Mouse (Mus musculus) monocyte, adult 2 months (primary cell): ENCODE data around the gene Akap11.

Source experiments
- DNase-seq, 2 experiments: peaks; one replicate each; pipeline ENCODE4 v3.0.0; 2022; ENCODE audit warnings: low spot score in 2 of 2, low read depth in 1 of 2

Akap11 gene

DNA sequence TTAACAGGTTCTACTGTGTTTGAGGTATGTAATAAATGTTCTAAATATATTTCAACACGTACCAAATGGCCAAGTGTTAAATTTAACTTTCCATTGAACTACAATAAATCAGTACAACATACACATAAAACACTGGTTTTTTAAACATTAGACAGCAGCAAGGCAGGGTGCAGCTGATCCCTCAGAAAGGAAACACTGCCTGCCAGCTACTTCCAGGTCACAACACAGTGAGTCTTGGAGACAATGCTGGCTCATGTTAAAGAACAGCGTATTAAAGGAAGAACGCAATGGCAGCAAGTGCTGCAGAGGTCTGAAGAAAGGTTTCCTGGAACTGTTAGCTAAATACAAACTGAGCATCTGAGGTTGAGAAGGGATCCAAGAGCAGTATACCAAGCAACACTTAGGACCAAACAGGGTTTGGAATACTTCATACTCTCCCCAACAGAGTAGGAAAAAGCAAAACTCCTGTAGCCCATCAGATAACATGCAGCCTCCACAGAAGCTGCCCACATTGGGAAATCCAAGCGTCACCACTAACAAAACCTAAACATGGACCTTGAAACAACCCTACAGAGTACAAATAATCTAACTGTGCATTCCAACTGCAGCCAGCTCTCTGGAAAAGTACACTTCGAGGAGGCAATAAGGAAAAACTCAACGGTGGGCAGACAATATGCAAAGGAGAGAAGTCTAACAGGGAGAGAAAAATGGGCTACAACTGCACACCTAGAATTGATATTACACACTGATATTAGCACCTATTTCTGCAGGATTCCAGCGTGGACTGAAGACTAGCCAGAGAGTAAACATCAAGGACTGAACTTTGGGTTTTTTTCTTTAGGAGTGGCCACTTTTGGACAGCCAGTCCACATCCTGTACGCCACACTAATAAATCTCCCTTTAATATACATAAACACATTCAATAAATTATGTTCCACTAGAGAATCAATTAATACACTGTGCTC, 7.9 kb downstream of the Akap11 start:
- no peak for DNase-seq

DNA sequence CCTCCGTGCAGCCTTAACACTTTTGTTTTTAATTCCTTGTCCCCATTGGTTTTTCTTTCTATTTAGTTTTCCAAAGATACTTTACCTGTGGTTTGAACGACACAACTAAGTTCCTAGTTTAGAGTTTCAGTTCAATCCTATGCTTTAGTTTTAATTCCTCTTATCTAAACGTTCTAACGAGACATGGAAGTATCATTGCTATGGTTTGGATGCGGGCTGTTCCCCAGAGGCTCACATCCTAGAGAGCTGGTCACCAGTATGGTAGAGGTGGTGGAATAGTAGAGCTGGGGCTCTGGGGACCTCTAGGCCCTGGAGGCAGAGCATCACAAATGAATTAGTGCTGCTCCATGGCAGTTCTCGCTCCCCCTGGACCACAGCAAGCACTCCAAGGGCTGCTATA, 9.7 kb downstream of the Akap11 start:
- DNase-seq, result no peak

DNA sequence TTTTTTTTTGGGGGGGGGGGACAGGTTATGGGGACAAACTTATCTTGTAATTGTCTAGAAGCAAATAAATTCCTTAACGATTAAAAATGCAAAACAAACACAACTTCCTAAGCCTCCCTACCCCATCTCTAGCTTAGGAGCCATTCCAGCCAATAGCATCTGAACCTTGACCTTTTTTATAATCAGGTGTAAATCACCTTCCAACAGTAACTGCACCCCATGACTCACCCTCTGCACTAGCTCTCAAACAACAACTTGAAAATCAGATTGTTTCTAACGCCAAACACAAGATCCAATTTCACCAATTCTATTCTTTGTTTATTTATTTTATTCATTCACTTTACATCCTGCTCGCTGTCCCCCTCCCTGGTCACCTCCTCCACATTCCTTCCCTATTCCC, 10.1 kb downstream of the Akap11 start:
- no peak for DNase-seq

DNA sequence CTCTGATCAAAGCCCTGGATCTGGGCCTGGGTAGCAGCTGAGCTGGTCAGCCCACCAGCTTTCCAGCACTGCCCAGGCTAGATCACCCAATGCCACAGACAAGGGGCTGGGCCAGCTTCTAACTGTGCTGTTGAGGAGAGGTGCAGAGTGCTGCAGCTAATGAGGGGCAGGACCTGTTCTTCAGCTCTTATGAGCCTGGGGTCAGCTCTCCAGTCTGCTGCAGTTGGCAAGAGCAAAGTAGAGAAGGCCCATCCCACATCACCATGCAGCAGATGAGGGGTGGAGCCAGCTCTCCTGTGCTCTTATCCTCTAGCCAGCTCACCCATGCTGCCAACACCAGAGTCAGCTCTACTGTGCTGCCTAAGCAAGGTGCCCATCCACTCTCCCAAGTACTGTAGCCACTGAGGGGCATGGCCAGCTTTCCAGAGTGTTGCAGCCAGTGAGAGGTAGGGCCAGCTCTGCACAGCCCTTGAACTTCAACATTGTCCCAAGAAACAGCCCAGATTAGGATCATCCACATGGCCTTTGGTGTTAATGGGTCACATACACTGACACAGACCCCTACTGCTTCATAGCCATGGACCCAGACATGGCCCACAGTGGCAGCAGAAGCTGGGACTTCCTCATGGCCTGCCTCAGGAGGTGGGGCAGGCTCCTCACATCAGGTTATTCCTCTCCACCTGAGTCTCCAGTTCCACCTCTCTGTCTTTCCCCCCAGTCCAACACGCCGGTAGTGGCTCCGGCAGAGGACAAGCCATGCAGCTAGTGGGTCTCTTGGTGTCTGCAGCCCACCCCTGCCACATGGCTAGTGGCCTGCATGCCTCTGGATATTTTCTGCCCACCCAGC, 10.8 kb downstream of the Akap11 start:
- DNase-seq, result no peak

DNA sequence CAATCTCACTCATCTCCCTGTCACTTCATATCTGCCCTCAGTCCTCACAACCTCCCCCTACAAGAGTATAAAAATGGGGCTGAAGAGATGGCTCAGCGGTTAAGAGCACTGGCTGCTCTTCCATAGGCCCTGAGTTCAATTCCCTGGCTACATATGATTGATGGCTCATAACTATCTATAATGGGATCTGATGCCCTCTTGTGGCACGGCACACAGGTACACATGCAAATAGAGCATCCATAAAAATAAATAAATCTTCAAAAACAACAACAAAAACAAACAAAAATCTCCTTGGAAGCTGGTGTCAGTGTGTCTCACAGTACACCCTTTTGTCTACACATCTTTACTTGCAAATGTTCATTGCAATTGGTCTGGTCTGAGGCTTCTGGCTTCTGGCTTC, 11.5 kb downstream of the Akap11 start:
- DNase-seq, result no peak

DNA sequence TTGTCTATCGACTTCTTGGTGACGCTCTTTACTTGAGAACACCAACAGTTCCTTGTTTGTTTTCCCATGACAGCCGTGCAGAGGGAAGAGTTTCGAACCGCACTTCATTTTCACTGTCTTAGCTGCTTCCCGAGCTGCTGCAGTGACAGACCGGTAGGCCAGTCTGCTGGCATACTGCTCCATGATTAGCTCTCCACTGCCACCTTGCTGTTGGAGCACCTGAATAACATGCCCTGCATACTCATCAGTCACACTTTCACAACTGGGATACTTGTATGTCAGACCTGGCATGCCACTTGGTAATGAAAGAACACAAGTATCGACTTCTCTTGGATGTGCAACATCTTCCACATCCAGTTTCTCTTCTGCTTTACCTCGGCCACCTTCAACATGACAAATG, 25.9 kb downstream of the Akap11 start:
- no peak for DNase-seq

DNA sequence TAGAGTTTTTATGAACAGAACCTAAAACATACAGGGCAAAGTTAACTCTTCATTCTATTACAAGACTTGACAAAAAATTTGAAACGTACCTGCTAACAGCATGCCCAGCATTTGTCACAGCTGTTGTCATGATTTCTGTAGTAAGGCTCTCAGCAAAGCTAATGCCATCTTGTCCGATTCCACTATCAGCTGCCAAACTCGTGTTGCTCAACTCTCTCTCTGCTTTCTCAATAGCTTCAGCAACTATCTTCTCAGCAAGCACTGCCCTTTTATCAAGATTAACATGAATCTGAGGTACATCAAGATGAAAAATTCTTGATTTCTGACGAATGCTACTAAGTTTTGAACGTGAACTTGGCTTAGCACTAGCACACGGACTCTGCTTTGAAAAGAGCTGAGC, 26.8 kb downstream of the Akap11 start:
- no peak for DNase-seq

DNA sequence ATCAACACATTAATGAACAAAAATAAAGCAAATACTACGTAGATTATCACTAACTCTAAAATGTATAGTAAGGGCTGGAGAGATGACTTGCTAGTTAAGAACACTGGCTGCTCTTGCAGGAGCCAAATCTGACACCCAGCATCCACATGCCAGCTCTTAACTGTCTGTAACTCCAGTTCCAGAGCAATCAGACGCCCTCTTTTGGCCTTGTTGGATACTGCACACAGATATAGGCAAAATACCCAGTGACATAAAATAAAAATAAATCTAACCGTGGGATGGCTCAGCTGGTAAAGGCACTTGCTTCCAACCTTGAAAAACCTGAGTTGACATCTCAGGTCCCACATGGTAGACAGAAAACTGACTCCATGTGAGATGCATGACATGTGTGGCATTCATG, 36.0 kb downstream of the Akap11 start:
- DNase-seq, result no peak

DNA sequence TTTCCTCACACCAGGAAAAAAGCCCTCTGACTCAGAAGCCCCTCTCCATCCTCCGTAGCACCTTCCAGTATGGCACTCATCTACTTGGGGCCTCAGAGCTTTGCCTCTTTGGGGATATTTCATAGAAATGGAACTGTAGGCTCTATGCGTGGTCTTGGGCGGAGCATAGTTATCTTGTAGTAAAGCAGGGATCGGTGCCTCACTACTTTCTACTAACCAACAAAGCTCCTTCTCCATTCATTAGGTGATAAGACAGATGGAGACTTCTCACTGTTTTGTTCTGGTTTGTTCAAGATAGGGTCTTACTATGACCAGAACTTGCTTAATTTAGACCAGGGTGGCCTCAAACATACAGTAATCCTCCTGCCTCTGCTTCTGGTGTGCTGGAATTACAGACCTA, 39.9 kb downstream of the Akap11 start:
- DNase-seq, result no peak

DNA sequence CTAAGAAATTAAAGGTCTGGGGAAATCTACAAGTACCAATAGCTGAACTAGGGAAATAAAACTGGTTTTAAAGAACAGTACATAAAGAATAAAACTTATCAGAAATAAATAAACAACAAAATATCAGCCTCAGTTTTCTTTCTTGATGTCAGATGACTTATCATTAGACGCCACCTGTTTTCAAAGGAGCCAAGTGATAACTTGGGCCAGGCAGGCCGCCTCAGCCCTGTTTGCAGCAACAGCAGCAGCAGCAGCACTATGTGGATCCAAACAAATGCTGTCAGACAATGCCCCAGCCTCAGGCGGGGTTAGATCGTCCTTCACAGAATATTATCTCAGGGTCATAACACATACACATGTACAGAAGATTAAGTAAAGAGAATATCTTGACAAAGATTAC, 41.4 kb downstream of the Akap11 start:
- DNase-seq, result no peak

DNA sequence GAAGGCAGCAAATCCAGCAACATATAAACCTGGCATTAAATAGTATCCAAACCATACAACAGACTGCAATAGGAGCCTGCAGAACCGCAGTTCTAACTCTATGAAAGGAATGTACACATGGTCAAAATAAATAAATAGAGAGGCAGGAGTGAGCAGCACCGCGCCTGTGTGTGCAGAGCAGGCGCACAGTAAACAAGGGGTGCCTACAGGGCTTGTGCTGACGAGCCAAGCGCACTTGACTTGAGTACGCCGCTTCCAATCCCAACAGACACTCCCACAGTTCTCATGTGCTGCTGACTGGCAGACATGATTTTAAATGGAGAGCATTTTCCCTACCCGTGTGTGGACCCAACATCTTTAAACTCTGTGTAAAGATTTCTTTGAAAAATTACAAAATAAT, 44.0 kb downstream of the Akap11 start:
- no peak for DNase-seq

DNA sequence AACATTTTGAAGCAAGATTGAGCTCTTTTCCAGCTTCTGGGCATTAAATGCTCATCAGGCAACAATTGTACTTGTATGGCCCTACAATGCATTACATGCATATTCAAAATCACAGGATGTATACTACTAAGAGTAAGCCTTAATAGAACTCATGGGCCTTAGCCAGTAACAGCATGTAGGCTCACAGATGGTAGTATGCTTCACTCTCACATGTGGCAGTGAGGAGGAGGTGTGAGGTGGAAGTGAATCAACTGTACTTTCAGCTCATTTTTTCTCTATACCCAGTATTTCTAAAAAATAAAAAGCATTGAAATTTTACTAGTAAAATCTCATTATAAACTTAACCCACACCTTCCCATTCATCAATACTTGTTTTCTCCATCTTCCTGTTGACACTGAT, 45.2 kb downstream of the Akap11 start:
- no peak for DNase-seq

DNA sequence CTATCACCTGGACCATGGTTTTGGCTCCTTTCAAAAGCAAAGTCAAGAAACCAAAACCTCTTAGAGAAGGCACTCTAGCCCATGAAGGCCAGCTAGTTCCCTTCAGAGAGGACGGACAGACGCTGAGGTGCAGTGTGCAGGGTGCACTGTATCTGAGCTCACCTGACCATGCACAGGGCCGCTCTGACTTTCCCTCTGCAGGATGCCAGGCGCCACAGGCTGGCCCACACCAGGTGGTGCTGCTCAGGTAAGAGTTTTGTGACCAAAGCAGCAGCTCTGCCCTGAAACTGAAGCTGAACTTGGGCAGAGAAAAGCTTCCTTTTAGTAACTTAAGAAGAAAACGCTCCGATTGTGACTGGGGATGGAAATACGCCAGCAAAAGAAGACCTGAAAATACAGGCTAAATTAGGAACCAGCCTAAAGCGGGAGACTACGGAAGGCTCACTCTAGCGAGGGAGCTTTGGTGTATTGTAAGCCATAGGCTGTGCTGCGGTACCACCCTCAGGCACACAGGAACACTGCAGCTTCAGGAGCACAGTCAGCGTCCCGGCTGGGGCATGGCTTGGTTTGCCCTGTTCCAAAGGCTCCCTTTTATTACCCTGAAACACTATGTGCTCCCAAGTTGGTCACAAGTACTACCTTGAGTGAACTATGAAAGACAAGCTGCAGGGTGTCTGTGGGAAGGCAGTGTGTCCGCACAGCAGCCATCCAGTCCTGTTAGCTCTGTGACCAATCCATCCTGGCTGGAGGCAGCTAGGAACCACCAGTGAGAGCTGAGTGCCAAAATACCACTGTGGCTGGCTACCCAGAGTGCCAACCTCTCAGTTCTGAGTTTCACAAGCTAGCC, 54.0 kb downstream of the Akap11 start:
- DNase-seq, result no peak

DNA sequence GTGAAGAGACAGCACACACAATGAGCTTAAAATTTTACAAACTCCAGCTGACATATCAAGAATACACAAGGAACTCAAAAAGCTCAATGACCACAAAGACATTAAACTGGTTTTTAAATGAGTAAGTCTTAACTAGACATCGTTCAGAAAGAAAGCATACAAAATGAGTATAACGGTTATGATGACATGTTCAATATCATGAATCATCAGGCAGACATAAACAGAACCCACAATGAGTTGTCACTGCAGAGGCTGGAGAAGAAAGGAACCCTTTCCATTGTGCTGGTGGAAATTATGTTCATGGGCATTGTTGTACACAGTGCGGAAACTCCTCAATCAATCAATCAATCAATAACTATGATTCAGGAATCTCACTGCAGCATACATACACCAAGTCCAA, 62.5 kb downstream of the Akap11 start:
- no peak for DNase-seq

DNA sequence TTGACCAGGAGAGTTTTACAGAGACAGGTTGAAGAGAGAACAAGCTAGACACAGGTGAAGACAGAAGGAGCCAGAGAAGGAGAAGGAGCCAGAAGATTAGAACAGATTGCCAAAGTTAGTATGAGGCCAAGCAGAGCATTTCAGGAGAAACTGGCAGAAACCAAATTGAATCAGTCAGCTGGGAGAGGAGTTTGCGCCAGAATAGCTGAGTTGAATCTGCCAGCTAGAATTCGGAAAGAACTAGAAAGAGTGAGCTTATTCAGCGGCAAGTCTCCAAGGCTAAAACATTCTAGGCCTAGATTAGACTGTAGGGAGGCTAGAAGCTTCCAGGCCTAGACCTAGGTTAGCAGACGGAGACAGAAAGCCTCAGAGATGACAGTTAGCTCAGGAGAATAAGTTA, 65.9 kb downstream of the Akap11 start:
- DNase-seq, result no peak

DNA sequence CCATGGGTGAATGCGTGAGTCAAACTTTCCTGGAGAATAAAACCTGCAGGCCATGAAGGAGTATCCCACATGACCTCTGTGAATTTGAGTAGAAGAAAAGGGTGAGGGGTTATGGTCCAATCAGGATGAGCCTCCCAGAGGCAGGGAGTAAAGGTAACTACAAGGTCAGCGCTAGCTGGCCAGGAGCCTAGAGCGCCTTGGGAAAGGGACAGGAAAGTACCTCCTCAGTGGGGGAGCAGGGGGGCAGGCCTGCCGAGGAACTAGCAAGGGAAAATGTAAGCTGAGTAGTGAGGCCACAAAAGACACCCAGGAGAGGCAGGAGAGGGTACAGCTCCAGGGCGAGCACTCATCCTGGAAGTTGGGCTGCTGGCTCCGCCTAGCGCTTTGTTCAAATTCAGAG, 67.6 kb downstream of the Akap11 start:
- no peak for DNase-seq

DNA sequence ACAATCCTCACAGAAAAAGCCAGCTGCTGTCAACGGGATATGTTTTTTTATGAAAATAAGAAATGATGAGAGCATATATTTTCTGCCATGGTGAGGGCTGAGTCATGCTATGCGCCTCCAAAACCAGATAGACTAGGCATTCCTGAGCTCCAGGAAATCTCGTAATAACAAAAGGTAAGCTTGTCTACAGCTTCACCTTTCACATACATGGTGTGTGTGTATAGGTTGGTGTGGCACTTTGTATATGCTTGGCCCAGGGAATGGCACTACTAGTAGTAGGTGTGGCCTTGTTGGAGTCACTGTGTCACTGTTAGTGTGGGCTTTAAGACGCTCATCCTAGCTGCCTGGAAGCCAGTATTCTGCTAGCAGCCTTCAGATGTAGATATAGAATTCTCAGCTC, 68.6 kb downstream of the Akap11 start:
- DNase-seq, result no peak

DNA sequence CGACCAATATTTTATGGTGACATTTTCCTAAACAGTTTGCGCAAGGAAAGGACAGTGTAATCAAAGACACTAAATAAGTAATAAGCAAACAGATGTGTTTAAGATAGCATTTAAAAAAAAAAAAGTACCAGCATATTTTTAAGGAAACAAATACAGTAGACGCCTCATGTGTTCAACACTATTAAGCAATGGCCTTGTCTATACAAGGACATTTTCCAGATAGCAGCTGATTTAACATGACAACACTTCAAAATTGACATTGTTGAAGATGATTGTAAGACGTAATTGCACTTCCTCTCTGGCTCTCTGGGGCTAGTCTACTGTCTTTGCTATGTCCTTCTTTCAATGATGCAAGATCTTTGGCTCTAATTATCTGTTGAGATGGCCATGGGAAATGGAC, 72.3 kb downstream of the Akap11 start:
- no peak for DNase-seq

DNA sequence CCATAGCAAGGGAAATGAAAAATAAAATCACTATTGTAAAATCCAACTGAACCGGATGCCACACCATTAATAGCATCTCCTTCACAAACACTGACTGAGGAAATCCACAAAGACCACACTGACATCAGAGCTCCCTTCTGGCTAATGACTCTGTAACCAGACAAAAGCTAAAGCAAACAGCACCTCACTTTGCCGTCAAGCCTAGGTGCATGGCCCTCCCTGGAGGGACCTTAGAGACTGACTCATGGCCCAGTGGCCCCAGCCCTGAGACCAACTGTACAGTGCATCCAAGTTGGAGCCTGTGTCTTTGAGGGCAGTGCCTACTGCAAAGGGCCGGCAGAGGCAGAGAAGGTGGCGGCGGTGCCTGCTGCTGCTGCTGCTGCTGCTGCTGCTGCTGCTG, 77.5 kb downstream of the Akap11 start:
- DNase-seq, result no peak

DNA sequence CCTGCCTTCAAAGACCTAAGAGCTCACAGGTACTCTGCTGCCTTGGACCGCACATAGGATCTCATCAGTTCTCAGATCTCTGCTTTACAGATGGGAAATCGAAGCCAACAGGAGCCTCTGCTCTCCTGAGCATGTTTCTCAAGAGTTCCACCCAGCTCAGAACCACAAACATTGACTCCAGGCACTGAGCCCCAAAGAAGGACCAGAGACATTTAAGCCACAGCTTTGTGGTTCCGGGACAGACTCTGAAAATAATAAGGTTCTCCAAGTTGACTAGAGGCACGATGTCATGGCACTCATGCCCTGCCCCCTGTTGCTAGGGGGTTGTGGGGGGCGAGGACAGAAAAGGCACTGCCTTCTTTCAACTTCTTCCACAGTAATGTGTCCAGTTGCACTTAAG, 77.9 kb downstream of the Akap11 start:
- DNase-seq, result no peak

DNA sequence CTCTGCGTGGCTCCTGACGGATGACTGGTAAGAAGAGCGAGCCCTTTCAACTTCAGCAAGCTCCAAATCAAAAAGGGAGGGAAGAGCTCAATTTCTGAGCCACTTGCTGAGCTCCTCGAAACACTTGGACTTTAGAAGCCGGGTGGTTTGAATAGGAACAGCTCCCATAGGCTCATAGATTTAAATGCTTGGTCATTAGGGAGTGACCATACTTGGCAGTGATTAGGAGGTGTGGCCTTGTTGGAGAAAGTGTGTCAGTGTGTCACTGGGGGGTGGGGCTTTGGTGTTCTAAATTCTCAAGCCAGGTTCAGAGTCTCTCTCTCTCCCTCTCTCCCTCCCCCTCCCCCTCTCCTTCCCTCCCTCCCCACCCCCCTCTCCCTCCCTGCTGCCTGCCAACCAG, 81.6 kb downstream of the Akap11 start:
- no peak for DNase-seq
